Mouse (Mus musculus) liver, embryonic 11.5 days (tissue): ENCODE data around the gene Rab6b. TPM values are rescaled to one million over a fixed set of nuclear protein-coding genes. Genes with fewer than 3 reads are reported as not detected.

Source experiments
- ATAC-seq: fragments of 200-750 bp; cut with Nextera tagmentation; replicated peaks from 2 replicates; pipeline ENCODE4 v1.8.0; 2017; ENCODE audit warnings: moderate number of reproducible peaks, mild to moderate bottlenecking, moderate TSS enrichment, moderate library complexity; ENCODE audit not compliant: low FRiP score
- DNase-seq: peaks from one replicate; pipeline ENCODE4 v3.0.0-alpha.2; 2017; ENCODE audit warnings: low spot score
- H3K27ac ChIP-seq: fragments of 300-500 bp; sonication (generic); 2 replicates; pipeline ENCODE4 v1.5.1; 2014; ENCODE audit warnings: mild to moderate bottlenecking, low read depth, low read length, control low read depth
- H3K27me3 ChIP-seq: fragments of 300-500 bp; sonication (generic); replicated peaks from 2 replicates; pipeline ENCODE4 v1.6.1; 2014; ENCODE audit warnings: low read length, mixed read lengths; ENCODE audit not compliant: control insufficient read depth, insufficient read depth
- H3K36me3 ChIP-seq: fragments of 300-500 bp; sonication (generic); 2 replicates; pipeline ENCODE4 v1.6.1; 2014; ENCODE audit warnings: mild to moderate bottlenecking, low read length, moderate library complexity, mixed read lengths; ENCODE audit not compliant: control insufficient read depth, insufficient read depth
- H3K4me1 ChIP-seq: fragments of 300-500 bp; sonication (generic); replicated peaks from 2 replicates; pipeline ENCODE4 v1.6.1; 2014; ENCODE audit warnings: low read length, mixed read lengths; ENCODE audit not compliant: control insufficient read depth, insufficient read depth
- H3K4me2 ChIP-seq: fragments of 300-500 bp; sonication (generic); 2 replicates; pipeline ENCODE4 v1.6.1; 2014; ENCODE audit warnings: mild to moderate bottlenecking, control low read depth, moderate library complexity
- H3K4me3 ChIP-seq: fragments of 300-500 bp; sonication (generic); 2 replicates; pipeline ENCODE4 v1.5.1; 2014; ENCODE audit warnings: low read depth, low read length, control low read depth
- H3K9ac ChIP-seq: fragments of 300-500 bp; sonication (generic); 2 replicates; pipeline ENCODE4 v1.6.1; 2014; ENCODE audit warnings: low read depth, low read length, control low read depth
- H3K9me3 ChIP-seq: fragments of 300-500 bp; sonication (generic); 2 replicates; pipeline ENCODE4 v1.6.1; 2016; ENCODE audit warnings: low read length, inconsistent platforms, mixed read lengths; ENCODE audit not compliant: control insufficient read depth
- WGBS: fragments of 180-500 bp; shearing (Covaris S2); extraction: QIAGEN DNeasy Blood & Tissue Kit; methylation state at CpG from one replicate; pipeline ENCODE4 v1.1.7; 2014; 5-methylcytosine and 5-hydroxymethylcytosine counted together
- polyA plus RNA-seq: library from polyadenylated mRNA; unstranded; fragments of >200 nt; fragmentation: Nextera tagmentation; extraction: Ambion mirVana; gene quantifications from 2 replicates; pipeline ENCODE4 v1.2.1, GENCODE M21; 2014

Gene Rab6b
- polyA plus RNA-seq, 1 experiment from 2014 or later: 0.44 TPM

DNA sequence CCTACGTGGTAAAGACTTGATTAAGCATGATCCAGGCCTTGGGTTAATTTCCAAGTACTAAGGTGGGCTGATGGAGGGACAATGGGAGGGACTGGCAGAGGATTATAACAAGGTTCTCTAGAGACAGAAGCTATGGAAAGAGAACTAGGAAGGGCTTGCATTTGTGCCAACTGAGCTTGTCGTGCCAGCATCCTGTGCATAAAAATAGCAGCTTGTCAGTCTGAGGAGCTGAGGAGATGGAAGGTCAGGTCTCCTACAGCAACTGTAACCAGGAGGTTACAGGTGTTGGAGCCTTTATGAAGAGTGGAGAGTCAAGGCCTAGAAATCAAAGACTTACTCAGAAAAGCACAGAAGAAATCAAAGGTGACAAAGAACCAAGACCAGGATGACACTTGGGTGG is 102.0 kb downstream of the Rab6b start:
- Histone ChIP-seq H3K4me3 (no peak overlapping the region), H3K9ac (no peak overlapping the region), H3K27me3 (no peaks in the 10 kb centered on the region), H3K9me3 (no peaks in the 10 kb centered on the region), H3K27ac (no peak overlapping the region), H3K4me1 (no peaks in the 10 kb centered on the region), H3K36me3 (no peaks in the 10 kb centered on the region), H3K4me2 (no peak overlapping the region)
- DNase-seq (no peak), ATAC-seq (no peak)
- 63% methylated on average over 2 of the region's 2 CpGs for WGBS

- 81% methylated on average over 6 of the region's 6 CpGs for WGBS
- Histone ChIP-seq H3K27ac (no peak overlapping the region), H3K36me3 (no peaks in the 10 kb centered on the region), H3K4me1 (no peaks in the 10 kb centered on the region), H3K9ac (no peak overlapping the region), H3K9me3 (no peaks in the 10 kb centered on the region), H3K27me3 (no peaks in the 10 kb centered on the region), H3K4me3 (no peak overlapping the region), H3K4me2 (no peak overlapping the region)
- ATAC-seq: no peak
- no peak for DNase-seq
Measured at GRCm38 (mm10) chr9:103214281-103214680, 102.7 kb downstream of the Rab6b start.

GRCm38 (mm10) chr9:103224721-103225120 is 113.1 kb downstream of the Rab6b start:
- no peak overlapping the region for H3K27ac ChIP-seq
- H3K4me3 ChIP-seq: no peak overlapping the region
- H3K9ac ChIP-seq: no peak overlapping the region
- 82% methylated on average over 7 of the region's 7 CpGs for WGBS
- H3K9me3 ChIP-seq: no peaks in the 10 kb centered on the region
- ATAC-seq (no peak), DNase-seq (no peak)
- H3K4me1 ChIP-seq: no peaks in the 10 kb centered on the region
- H3K27me3 ChIP-seq: no peaks in the 10 kb centered on the region
- H3K4me2 ChIP-seq: no peak overlapping the region
- no peaks in the 10 kb centered on the region for H3K36me3 ChIP-seq

- Histone ChIP-seq H3K9ac (no peak overlapping the region), H3K4me3 (no peak overlapping the region), H3K4me2 (no peak overlapping the region), H3K27me3 (no peaks in the 10 kb centered on the region), H3K27ac (no peak overlapping the region), H3K36me3 (no peaks in the 10 kb centered on the region), H3K4me1 (no peaks in the 10 kb centered on the region), H3K9me3 (no peaks in the 10 kb centered on the region)
- WGBS: 47% methylated on average over 3 of the region's 3 CpGs
- ATAC-seq: 0 out of 2 replicates have a peak, but pooled peaks have one; percentile 35
- DNase-seq: no peak
Measured at GRCm38 (mm10) chr9:103225464-103225863, 113.9 kb downstream of the Rab6b start.

GRCm38 (mm10) chr9:103226806-103227205 is 115.2 kb downstream of the Rab6b start:
- H3K4me2 ChIP-seq: 0 out of 2 replicates have a peak overlapping the region, but pooled peaks have one; percentile 5
- ATAC-seq (no peak), DNase-seq (no peak)
- WGBS: 89% methylated on average over 15 of the region's 15 CpGs
- H3K36me3 ChIP-seq: no peaks in the 10 kb centered on the region
- H3K9me3 ChIP-seq: no peaks in the 10 kb centered on the region
- H3K4me1 ChIP-seq: no peaks in the 10 kb centered on the region
- H3K27ac ChIP-seq: no peak overlapping the region
- no peak overlapping the region for H3K4me3 ChIP-seq
- H3K27me3 ChIP-seq: no peaks in the 10 kb centered on the region
- H3K9ac ChIP-seq: no peak overlapping the region

DNA sequence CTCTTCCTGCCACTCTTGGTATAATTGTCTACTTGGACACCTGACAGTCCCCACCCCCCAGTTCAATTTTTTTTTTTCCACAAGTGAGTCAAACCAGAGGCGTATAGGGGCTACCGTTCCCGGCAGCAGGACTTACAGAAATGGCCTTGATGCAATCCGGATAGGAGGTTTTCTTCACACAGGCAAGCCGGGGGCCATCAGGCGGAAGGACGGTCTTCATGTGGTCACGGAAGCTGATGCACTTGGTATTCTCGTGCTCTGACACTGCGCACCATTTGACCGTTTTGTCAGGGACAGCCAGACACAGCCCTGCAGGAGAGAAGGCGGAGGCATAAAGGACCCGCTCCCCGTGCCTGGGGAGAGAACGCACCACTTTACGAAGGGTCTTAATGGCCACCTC is 116.2 kb downstream of the Rab6b start:
- H3K4me3 ChIP-seq: peak overlapping the region; percentile 44
- 83% methylated on average over 16 of the region's 16 CpGs for WGBS
- ATAC-seq: no peak
- H3K27me3 ChIP-seq: no peaks in the 10 kb centered on the region
- H3K4me2 ChIP-seq: peak overlapping the region; percentile 54
- H3K36me3 ChIP-seq: no peaks in the 10 kb centered on the region
- H3K9ac ChIP-seq: no peak overlapping the region
- no peaks in the 10 kb centered on the region for H3K9me3 ChIP-seq
- H3K4me1 ChIP-seq: peaks cover under 1% of the 10 kb centered on the region; the same call in 1 of the 2 replicates
- no peak overlapping the region for H3K27ac ChIP-seq
- no peak for DNase-seq

DNA sequence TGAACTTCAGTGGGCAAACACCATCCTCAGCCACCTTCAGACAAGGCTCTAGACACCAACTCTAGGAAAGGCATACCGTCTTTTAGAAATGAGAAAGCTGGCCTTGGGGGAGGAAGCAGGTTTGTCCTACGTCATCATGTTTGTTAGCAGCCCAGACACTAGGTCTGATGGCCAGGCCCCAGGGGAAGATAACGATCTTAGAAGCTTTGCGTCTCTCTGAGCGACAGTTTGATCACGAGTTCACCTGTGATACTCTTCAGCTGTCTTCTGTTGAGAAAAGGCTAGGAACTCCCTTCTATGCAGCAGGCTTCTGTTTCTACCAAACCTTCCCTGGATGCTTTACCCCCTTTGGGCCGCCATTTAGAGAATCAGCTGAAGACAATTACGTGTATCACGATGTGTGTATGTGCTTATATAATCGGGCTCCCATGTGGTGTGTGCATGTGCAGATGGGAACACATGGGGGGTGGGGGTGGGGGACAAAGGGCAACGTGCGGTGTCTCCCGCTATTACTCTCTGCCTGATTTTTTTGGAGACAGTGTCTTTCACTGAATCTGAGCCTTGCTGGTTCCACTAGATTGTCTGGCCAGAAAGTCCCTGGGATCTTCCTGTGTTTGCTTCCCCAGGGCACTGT is 116.9 kb downstream of the Rab6b start:
- peak overlapping the region; percentile 44 for H3K4me3 ChIP-seq
- H3K9me3 ChIP-seq: no peaks in the 10 kb centered on the region
- peak overlapping the region; percentile 56 for H3K9ac ChIP-seq
- H3K27ac ChIP-seq: peak overlapping the region; percentile 44; the same call in 1 of the 2 replicates
- DNase-seq: no peak
- H3K4me2 ChIP-seq: peak overlapping the region; percentile 54
- no peak for ATAC-seq
- H3K4me1 ChIP-seq: peaks cover 8% of the 10 kb centered on the region
- H3K27me3 ChIP-seq: no peaks in the 10 kb centered on the region
- H3K36me3 ChIP-seq: no peaks in the 10 kb centered on the region
- 76% methylated on average over 13 of the region's 13 CpGs for WGBS

DNA sequence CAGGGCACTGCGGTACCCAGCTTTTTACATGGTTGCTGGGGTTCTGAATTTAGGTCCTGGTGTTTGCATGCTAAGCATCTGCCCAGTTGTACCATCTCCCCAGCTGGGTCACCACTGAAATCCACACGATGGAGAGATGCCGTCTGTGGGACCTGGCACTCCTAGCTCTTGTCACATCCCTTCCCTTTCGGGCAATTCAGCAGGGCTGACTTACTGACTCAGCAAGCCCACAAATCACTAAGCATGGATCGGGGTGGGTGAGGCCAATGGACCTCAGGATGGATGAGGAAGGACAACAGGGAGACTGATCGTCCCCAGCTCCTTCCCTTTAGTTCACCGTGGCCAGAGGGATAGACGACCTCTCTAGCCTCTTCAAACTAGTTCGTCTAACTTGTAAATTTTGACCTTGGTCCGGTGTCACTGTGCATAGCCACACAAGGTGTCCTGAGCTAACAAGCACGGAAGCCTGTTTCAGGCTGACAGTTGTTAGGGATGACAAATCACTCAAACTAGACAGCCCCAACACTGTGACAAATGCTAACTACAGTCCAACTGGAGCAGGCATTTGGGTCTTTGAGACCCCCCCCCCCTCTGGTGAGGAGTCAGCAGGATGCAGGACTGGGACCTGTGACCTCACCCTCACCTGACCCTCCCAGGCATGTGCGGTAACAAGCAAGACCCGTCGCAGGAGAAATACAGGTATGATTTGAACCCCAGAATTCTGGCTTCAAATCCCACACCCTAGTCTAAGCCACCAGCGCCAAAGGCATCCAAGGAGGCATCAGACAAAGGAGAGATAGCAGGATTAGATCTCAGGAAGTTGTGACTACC is 117.7 kb downstream of the Rab6b start:
- H3K27ac ChIP-seq: peak overlapping the region; percentile 44
- ATAC-seq (no peak), DNase-seq (no peak)
- H3K27me3 ChIP-seq: no peaks in the 10 kb centered on the region
- no peaks in the 10 kb centered on the region for H3K36me3 ChIP-seq
- H3K4me3 ChIP-seq: peak overlapping the region; percentile 44
- 69% methylated on average over 15 of the region's 15 CpGs for WGBS
- H3K4me2 ChIP-seq: peak overlapping the region; percentile 54
- no peaks in the 10 kb centered on the region for H3K9me3 ChIP-seq
- H3K4me1 ChIP-seq: peaks cover 11% of the 10 kb centered on the region
- peak overlapping the region; percentile 56 for H3K9ac ChIP-seq
